Mouse (Mus musculus): ENCODE measurements around the gene Fam118b.

- TF ChIP-seq CTCF (conservative IDR thresholded peaks at IDR 0.05; ENCODE audit: insufficient read depth, insufficient read length, low read depth, low read length) (no peak), POLR2A (IDR thresholded peaks at IDR 0.05; ENCODE audit: low read depth, low read length) (no peak)
These were observed 49.6 kb downstream of the Fam118b start for GRCm38 (mm10) chr9:35217963-35218362.
